Mouse (Mus musculus): ENCODE results near the gene Fbh1.

Fbh1 gene

GRCm38 (mm10) chr2:11777091-11778068, at the start of gene Fbh1, which contains the start of gene Ankrd16:
Gene Fbh1 (minus strand): TSS chr2:11777582.
Gene Ankrd16 (plus strand): TSS chr2:11777876.
- POLR2A ChIA-PET = interaction anchor here in 3 of 4 experiments (0.5 to 2.4 kb wide), 44 partner anchors 8 to 1697 kb away, joined by 3 to 20 read pairs (median 3); partner anchors contain the start of genes Atp5c1 (in 1 of the 3), Il15ra (in 1 of the 3), Kin (in 1 of the 3) and Pfkfb3 (in 1 of the 3)

GRCm38 (mm10) chr2:11801299-11801930, 24.0 kb upstream of the Fbh1 start:
- POLR2A ChIA-PET = no interaction called here
- CTCF ChIA-PET = no interaction called here

More at GRCm38 (mm10) chr2:11777091-11778068, at the start of gene Fbh1, which contains the start of gene Ankrd16:
- CTCF ChIA-PET = interaction anchor here in 2 of 4 experiments (0.6 to 1.8 kb wide), 5 partner anchors 65 to 204 kb away, joined by 3 to 7 read pairs (median 4); no protein-coding TSS in a partner anchor

- POLR2A ChIA-PET = no interaction called here
- CTCF ChIA-PET = interaction anchor here in 1 of 4 experiments (0.6 kb wide), 1 partner anchor 580 kb away, joined by 8 read pairs; no protein-coding TSS in a partner anchor
Measured at GRCm38 (mm10) chr2:11797930-11798364, 20.6 kb upstream of the Fbh1 start.

GRCm38 (mm10) chr2:11794668-11795067, 17.3 kb upstream of the Fbh1 start:
- ChIA-PET CTCF (interaction anchor here in 2 of 4 experiments (0.7 to 1.3 kb wide), 2 partner anchors 10 to 217 kb away, joined by 3 to 6 read pairs; no protein-coding TSS in a partner anchor), POLR2A (interaction anchor here in 1 of 4 experiments (0.7 to 1.8 kb wide), 2 partner anchors 17 to 129 kb away, joined by 3 to 7 read pairs; partner anchors contain the start of genes Ankrd16 and Fbh1)

- POLR2A ChIA-PET = interaction anchor here in 1 of 4 experiments (0.7 kb wide), 1 partner anchor 13 kb away, joined by 3 read pairs; no protein-coding TSS in a partner anchor
- CTCF ChIA-PET = interaction anchor here in 1 of 4 experiments (1.2 kb wide), 1 partner anchor 205 kb away, joined by 4 read pairs; no protein-coding TSS in a partner anchor
Measured at GRCm38 (mm10) chr2:11784159-11784558, 6.8 kb upstream of the Fbh1 start.

GRCm38 (mm10) chr2:11778087-11778823, 873 bp upstream of the Fbh1 start:
- ChIA-PET POLR2A (interaction anchor here in 3 of 4 experiments (0.5 to 2.4 kb wide), 31 partner anchors 10 to 736 kb away, joined by 3 to 20 read pairs (median 3); partner anchors contain the start of genes Pfkfb3 (in 1 of the 3) and Rbm17 (in 1 of the 3)), CTCF (interaction anchor here in 1 of 4 experiments (1.6 to 1.8 kb wide), 2 partner anchors 91 to 114 kb away, joined by 6 to 7 read pairs; no protein-coding TSS in a partner anchor)

GRCm38 (mm10) chr2:11776415-11776814, 967 bp downstream of the Fbh1 start:
- CTCF ChIA-PET = interaction anchor here in 1 of 4 experiments (1.6 kb wide), 1 partner anchor 112 kb away, joined by 7 read pairs; no protein-coding TSS in a partner anchor
- POLR2A ChIA-PET = interaction anchor here in 2 of 4 experiments (1.4 to 2.4 kb wide), 2 partner anchors 173 kb away, joined by 7 to 8 read pairs; partner anchors contain the start of gene Rbm17 (in 1 of the 2)

- ChIA-PET CTCF (no interaction called here), POLR2A (interaction anchor here in 1 of 4 experiments (1.4 kb wide), 1 partner anchor 12 kb away, joined by 3 read pairs; no protein-coding TSS in a partner anchor)
Measured at GRCm38 (mm10) chr2:11775121-11775520, 2.3 kb downstream of the Fbh1 start.

GRCm38 (mm10) chr2:11774426-11774825, 3.0 kb downstream of the Fbh1 start:
- POLR2A ChIA-PET = interaction anchor here in 1 of 4 experiments (1.4 kb wide), 1 partner anchor 12 kb away, joined by 3 read pairs; no protein-coding TSS in a partner anchor
- CTCF ChIA-PET = no interaction called here

- POLR2A ChIA-PET = no interaction called here
- CTCF ChIA-PET = interaction anchor here in 1 of 4 experiments (0.6 kb wide), 1 partner anchor 108 kb away, joined by 3 read pairs; no protein-coding TSS in a partner anchor
Measured at GRCm38 (mm10) chr2:11772401-11772800, 5.0 kb downstream of the Fbh1 start.

GRCm38 (mm10) chr2:11771701-11772100, 5.7 kb downstream of the Fbh1 start:
- POLR2A ChIA-PET = no interaction called here
- CTCF ChIA-PET = no interaction called here

- ChIA-PET CTCF (no interaction called here), POLR2A (interaction anchor here in 2 of 4 experiments (3.7 kb wide), 2 partner anchors 10 to 11 kb away, joined by 19 to 20 read pairs; partner anchors contain the start of genes Ankrd16 (in 2 of the 2) and Fbh1 (in 2 of the 2))
Measured at GRCm38 (mm10) chr2:11767161-11767545, 10.2 kb downstream of the Fbh1 start.

GRCm38 (mm10) chr2:11766485-11767160, 10.8 kb downstream of the Fbh1 start:
- ChIA-PET CTCF (no interaction called here), POLR2A (interaction anchor here in 2 of 4 experiments (3.7 kb wide), 2 partner anchors 11 to 12 kb away, joined by 19 to 20 read pairs; partner anchors contain the start of genes Ankrd16 (in 2 of the 2) and Fbh1 (in 2 of the 2))

- CTCF ChIA-PET = interaction anchor here in 1 of 4 experiments (0.7 kb wide), 1 partner anchor 70 kb away, joined by 3 read pairs; no protein-coding TSS in a partner anchor
- POLR2A ChIA-PET = interaction anchor here in 1 of 4 experiments (3.7 kb wide), 1 partner anchor 12 kb away, joined by 20 read pairs; the partner anchor contains the start of genes Ankrd16 and Fbh1
Measured at GRCm38 (mm10) chr2:11765694-11766093, 11.7 kb downstream of the Fbh1 start.

GRCm38 (mm10) chr2:11762541-11762940, 14.8 kb downstream of the Fbh1 start:
- POLR2A ChIA-PET = interaction anchor here in 3 of 4 experiments (0.9 to 1.3 kb wide), 4 partner anchors 13 to 31 kb away, joined by 3 to 6 read pairs (median 4); partner anchors contain the start of genes Ankrd16 (in 2 of the 3) and Fbh1 (in 2 of the 3)

GRCm38 (mm10) chr2:11739516-11740051, 37.8 kb downstream of the Fbh1 start:
- ChIA-PET POLR2A (interaction anchor here in 2 of 4 experiments (0.6 to 3.0 kb wide), 2 partner anchors 16 to 38 kb away, joined by 4 to 9 read pairs; partner anchors contain the start of genes Ankrd16 (in 1 of the 2) and Fbh1 (in 1 of the 2)), CTCF (interaction anchor here in 1 of 4 experiments (1.2 kb wide), 1 partner anchor 137 kb away, joined by 3 read pairs; no protein-coding TSS in a partner anchor)

More at GRCm38 (mm10) chr2:11762541-11762940, 14.8 kb downstream of the Fbh1 start:
- CTCF ChIA-PET = no interaction called here
